Mouse (Mus musculus) fat pad, adult 2 months (tissue): ENCODE measurements at regions not wholly inside any gene's neighbourhood (a gene's known extent, or its start where the extent isn't known, plus 50 kb on each side); places are given as distances from the start of the nearest gene placed in this dataset.

ENCODE experiments used
- DNase-seq: peaks from one replicate; pipeline ENCODE4 v3.0.0-alpha.2; 2011; ENCODE audit warnings: low read depth, low spot score; ENCODE audit errors: extremely low read depth

DNA sequence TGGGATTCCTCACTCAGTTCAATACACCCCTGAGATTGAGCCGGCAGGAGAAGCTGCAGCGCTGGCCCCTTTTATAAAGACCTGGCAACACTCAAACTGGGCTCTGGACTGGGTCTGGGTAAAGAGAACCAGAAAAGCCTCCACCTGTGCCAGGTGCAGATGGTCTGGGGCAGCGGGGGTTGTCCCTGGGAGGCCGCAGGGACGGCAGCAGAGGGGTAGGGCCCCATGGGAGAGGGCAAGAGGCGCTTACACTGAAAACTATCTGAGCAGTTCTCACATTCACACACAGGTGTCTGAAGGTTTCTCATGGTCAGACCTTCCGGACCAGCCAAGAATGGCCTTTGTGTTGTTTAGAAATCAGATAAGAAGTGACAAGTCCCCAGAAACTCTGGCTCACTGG, 356.1 kb upstream of the Prox1 start:
- no peak for DNase-seq

GRCm38 (mm10) chr1:190526046-190526445, 355.5 kb upstream of the Prox1 start:
- DNase-seq: no peak

GRCm38 (mm10) chr1:190500106-190500505, 329.6 kb upstream of the Prox1 start:
- DNase-seq: no peak

GRCm38 (mm10) chr1:190497474-190497873, 327.0 kb upstream of the Prox1 start:
- no peak for DNase-seq

DNA sequence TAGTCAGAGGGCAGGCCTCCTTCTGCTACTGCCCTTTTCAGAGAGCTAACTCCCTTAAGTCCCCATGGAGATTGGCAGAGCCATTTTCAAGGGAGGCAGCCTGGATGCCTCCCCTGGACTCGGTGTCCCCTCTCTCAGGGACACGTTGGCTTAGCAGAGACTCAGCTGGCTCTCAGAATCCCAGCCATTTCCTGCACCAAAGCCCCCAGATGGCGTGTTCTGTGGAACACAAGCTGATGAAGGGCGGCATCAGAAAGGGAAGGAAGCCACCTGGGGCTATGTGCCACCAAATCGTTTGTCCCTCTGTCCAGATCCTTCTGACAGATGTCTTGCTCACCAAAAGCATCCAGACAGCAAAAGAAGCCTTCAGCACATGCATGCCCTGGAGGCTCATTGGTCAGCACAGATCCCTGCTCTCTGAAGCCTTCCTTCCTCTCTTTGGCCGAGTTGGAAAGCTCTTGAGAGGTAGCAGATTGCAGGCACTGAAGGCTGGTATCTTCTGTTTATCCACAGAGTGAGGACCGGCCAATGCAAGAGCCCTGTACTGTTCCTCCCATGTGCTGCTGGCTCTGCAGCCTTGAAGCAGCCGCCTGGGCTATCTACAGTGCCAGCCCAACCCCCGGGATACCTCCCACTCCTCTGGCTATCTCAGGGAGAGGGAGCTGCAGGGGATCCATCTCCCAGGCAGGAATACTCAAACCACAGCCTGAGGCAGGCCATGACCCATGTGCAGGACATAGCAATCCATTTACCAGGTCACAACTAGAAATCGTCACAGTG, 325.4 kb upstream of the Prox1 start:
- no peak for DNase-seq

GRCm38 (mm10) chr1:190486551-190487104, 316.1 kb upstream of the Prox1 start:
- no peak for DNase-seq

DNA sequence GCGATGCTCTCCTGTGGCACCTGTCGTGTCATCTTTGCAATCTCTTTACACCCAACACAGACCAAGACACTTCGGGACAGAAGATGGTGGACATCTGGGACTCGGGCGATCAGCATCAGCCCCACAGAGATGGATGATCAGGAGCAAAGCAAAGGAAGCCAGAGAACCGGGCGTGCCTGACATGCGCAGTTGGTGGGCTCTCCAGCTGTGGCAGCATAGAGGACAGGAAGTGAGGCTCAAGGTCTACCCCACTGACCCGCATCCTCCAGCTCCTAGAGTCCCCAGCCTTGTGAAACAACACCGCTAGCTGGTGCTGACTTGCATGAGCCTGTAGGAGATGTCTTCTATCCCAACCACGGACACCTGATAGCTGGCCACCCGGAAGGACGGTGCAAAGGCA, 312.9 kb upstream of the Prox1 start:
- DNase-seq: no peak

GRCm38 (mm10) chr1:190481071-190481470, 310.6 kb upstream of the Prox1 start:
- DNase-seq: no peak

GRCm38 (mm10) chr1:190480601-190481000, 310.1 kb upstream of the Prox1 start:
- DNase-seq: no peak

GRCm38 (mm10) chr1:190472761-190473160, 302.2 kb upstream of the Prox1 start:
- DNase-seq: no peak

- DNase-seq: no peak
Measured at GRCm38 (mm10) chr1:190470336-190470735, 299.8 kb upstream of the Prox1 start.

DNA sequence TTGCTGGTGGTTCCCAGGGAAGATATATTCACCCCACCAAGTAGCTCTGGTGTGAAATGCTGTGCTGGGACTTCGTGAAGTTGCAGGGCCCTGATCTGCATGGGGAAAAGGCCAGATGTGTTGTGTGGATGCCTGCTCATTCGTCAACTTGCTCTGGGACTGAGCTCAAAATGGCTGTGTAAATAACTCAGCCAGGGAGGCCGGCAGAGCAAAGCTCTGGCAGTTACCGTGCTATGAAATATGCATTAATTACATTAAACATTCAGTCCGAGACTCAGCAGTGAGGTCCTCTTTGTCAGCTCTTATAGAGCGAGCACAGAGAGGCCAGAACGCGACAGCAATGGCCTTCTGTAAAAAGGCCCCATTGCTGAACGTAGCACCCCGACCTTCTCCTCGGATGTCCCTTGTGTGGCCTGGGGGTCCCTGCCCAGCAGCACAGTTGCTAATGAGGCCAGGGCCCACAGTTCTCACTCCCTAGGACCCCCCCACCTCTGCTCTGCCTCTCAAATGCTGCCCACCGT, 287.1 kb upstream of the Prox1 start:
- DNase-seq: no peak

DNA sequence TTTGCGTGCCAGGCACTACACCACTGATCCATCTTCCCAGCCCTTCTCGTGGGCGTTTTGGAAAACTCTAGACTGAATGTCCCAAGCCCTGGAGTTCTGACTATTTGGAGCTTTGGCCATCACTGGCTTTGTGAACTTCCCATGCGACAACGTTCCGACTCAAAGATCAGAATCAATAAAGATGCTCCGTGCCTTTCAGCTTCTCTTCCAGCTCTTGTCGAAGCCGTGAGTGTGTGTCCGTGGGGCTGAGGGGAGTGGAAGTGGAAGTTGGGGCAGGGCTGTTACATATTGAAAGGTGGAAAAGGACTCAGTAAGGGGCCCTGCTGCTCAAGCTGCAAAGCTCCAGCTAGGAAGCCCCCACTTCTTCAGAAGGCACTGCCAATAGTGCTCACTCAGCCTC, 283.0 kb upstream of the Prox1 start:
- no peak for DNase-seq

DNA sequence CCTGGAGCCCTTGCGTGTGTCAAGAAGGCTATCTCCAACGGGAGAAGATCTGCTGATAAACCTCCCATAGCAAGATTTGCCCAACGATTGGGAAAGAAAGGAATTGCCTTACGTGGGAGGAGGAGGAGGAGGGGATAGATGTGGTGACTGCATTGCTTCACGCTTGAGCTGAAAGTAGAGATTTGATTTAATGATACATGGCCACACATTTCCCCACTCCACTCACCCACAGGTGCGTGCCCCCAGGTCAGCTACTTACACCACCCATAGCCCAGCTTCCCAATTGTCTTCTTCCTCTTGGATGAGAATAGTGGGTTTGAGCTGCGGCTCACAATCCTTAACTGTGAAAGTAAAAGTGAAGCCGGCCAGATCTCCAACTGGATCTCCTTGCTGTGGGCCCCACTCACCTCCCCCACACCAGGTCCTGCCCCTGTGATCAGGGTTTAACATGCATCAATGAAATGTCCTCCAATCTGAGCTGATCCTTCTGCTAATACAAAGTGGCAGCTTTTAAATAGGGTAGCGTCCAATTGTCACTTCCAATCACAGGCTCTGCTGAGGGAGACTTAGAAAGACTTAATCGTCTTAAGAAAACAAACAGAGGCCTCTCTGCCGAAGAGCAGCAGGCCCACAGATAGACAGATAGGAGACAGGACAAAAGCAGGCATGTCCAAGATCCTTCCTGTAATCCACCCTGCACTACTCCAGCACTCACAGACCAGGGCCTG, 281.8 kb upstream of the Prox1 start:
- DNase-seq: peak; percentile 78

DNA sequence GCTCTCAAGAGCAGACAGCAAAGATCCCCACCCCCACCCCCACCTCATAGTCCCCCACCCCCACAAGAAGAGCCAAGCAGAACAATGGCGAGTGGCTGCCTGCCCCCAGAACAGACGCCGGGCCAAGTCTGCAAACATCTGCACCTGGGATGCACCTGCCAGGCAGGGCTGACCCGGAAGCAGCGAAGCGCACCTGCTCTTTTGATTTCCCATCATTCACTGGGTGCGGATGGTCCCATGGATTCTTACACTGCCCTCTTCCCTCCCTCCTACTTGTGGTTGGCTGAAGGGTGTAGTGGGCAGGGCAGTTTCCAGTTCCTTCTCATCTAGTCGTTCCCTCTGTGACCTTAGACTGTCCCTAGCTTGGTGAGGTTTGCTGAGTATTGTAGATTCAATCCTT, 277.7 kb upstream of the Prox1 start:
- no peak for DNase-seq

- DNase-seq: peak; percentile 66
Measured at GRCm38 (mm10) chr1:190447253-190447652, 276.7 kb upstream of the Prox1 start.

DNA sequence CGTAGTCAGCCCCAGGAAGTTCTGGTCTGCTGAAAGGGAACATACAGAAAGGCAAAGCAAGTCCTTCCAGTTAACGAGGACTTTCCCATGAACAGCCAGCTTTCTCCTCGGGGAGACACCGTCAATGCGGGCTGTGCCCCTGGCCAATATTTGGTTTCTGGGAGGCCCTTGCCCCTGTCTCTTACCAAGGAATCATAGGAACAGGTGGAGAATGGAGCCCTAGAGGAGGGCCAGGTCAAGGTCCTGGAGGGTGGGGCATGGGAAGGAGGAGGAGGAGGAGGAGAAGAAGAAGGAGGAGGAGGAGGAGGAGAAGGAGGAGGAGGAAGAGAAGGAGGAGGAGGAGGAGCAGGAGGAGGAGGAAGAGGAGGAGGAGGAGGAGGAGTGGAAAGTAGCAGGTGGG, 276.2 kb upstream of the Prox1 start:
- DNase-seq: no peak

DNA sequence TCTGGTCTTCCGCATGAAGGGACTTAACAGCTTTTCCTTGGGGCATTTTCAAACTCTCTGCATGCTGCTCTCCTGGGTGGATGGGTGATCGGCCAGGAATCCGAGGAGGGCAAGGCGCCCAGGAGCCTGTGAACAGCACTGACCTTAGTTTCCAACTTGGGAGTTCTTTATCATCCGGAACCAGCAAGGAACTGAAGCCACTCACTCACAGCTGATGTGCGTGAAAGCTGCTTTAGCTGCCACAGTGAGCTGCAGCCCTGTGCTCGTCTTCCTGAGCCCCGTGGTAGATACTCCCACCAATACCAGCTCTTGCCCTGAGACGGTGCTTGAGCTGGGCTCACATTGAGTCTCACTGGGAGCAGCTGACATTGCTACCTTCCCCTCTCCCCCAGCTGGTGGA, 273.9 kb upstream of the Prox1 start:
- DNase-seq: no peak

DNA sequence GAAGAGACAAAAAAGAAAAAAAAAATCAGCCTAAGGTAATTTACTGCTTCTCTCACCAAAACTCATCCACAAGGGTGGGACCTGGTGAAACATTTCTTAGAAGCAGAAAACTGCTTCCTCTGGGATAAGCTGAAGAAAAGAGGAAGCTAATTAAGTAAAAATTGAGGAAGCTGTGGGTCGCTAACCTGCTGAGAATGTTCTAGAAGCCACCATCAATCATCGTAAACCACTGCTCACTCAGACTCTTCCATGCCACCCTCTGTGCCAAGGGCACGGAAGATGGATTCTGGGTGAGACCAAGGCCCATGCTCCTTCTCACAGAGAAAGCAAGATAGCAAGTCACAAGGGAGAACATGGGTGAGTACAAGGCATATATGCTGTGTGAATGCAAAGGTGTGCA, 272.7 kb upstream of the Prox1 start:
- DNase-seq: no peak

GRCm38 (mm10) chr1:190442166-190442565, 271.7 kb upstream of the Prox1 start:
- DNase-seq: no peak

- DNase-seq: no peak
Measured at GRCm38 (mm10) chr1:190438789-190439188, 268.3 kb upstream of the Prox1 start.

- DNase-seq: no peak
Measured at GRCm38 (mm10) chr1:190422874-190423273, 252.4 kb upstream of the Prox1 start.
